Mouse (Mus musculus) lung, postnatal 0 days (tissue): ENCODE measurements at regions not wholly inside any gene's neighbourhood (a gene's known extent, or its start where the extent isn't known, plus 50 kb on each side); places are given as distances from the start of the nearest gene placed in this dataset.

Experiments used
- ATAC-seq: fragments of 200-750 bp; cut with Nextera tagmentation; 2 replicates; pipeline ENCODE4 v1.8.0; 2017; ENCODE audit warnings: moderate library complexity
- DNase-seq: peaks from one replicate; pipeline ENCODE4 v3.0.0-alpha.2; 2016; ENCODE audit warnings: low spot score
- H3K27ac ChIP-seq: fragments of 300-500 bp; sonication (generic); 2 replicates; pipeline ENCODE4 v1.5.1; 2014; ENCODE audit warnings: antibody characterized with exemption, mild to moderate bottlenecking, low read length, mixed read lengths
- H3K27me3 ChIP-seq: fragments of 300-500 bp; sonication (generic); replicated peaks from 2 replicates; pipeline ENCODE4 v1.6.1; 2014; ENCODE audit warnings: low read length, mixed read lengths; ENCODE audit not compliant: insufficient read depth
- H3K36me3 ChIP-seq: fragments of 300-500 bp; sonication (generic); 2 replicates; pipeline ENCODE4 v1.6.1; 2014; ENCODE audit warnings: low read length, mixed read lengths; ENCODE audit not compliant: insufficient read depth
- H3K4me1 ChIP-seq: fragments of 300-500 bp; sonication (generic); 2 replicates; pipeline ENCODE4 v1.6.1; 2014; ENCODE audit warnings: antibody characterized with exemption, low read depth, low read length, mixed read lengths; ENCODE audit not compliant: insufficient read depth
- H3K4me2 ChIP-seq: fragments of 300-500 bp; sonication (generic); replicated peaks from 2 replicates; pipeline ENCODE4 v1.6.1; 2014; ENCODE audit warnings: low read depth, mild to moderate bottlenecking, low read length, moderate library complexity, mixed read lengths
- H3K4me3 ChIP-seq: fragments of 300-500 bp; sonication (generic); 2 replicates; pipeline ENCODE4 v1.5.1; 2014; ENCODE audit warnings: low read depth, low read length
- H3K9ac ChIP-seq: fragments of 300-500 bp; sonication (generic); replicated peaks from 2 replicates; pipeline ENCODE4 v1.6.1; 2014; ENCODE audit warnings: low read depth, mild to moderate bottlenecking
- H3K9me3 ChIP-seq: fragments of 300-500 bp; sonication (generic); 2 replicates; pipeline ENCODE4 v1.6.1; 2016; ENCODE audit warnings: low read length, mixed read lengths
- CTCF ChIP-seq: IDR thresholded peaks from 2 replicates; pipeline ENCODE4 v1.5.1; 2016; ENCODE audit warnings: antibody characterized with exemption, mild to moderate bottlenecking
- EP300 ChIP-seq: IDR thresholded peaks from 2 replicates; pipeline ENCODE4 v1.6.1; 2016; ENCODE audit warnings: antibody characterized with exemption, mild to moderate bottlenecking, control low read depth
- WGBS: fragments of 180-500 bp; shearing (Covaris S2); extraction: QIAGEN DNeasy Blood & Tissue Kit; methylation state at CpG from one replicate; pipeline ENCODE4 v1.1.7; 2014; 5-methylcytosine and 5-hydroxymethylcytosine counted together

- Histone ChIP-seq H3K4me2 (no peak overlapping the region), H3K27ac (no peak overlapping the region), H3K9ac (no peak overlapping the region), H3K9me3 (no peaks in the 10 kb centered on the region), H3K4me1 (no peaks in the 10 kb centered on the region), H3K4me3 (no peak overlapping the region), H3K27me3 (no peaks in the 10 kb centered on the region), H3K36me3 (no peaks in the 10 kb centered on the region)
- DNase-seq = no peak
- 80% methylated on average over 4 of the region's 4 CpGs for WGBS
- no peak for ATAC-seq
- TF ChIP-seq CTCF = no peak
- TF ChIP-seq EP300 = no peak
Observed at GRCm38 (mm10) chr8:73645582-73645981, 292.2 kb upstream of the Large1 start.

GRCm38 (mm10) chr8:73626798-73627197 is 273.5 kb upstream of the Large1 start:
- Histone ChIP-seq H3K4me1 (no peaks in the 10 kb centered on the region), H3K9me3 (no peaks in the 10 kb centered on the region), H3K4me3 (no peak overlapping the region), H3K27me3 (no peaks in the 10 kb centered on the region), H3K4me2 (no peak overlapping the region), H3K9ac (no peak overlapping the region), H3K27ac (no peak overlapping the region), H3K36me3 (no peaks in the 10 kb centered on the region)
- ATAC-seq = no peak
- no peak for DNase-seq
- TF ChIP-seq EP300 (no peak), CTCF (no peak)

GRCm38 (mm10) chr8:73618946-73619345 is 265.6 kb upstream of the Large1 start:
- H3K4me2 ChIP-seq = no peak overlapping the region
- DNase-seq (no peak), ATAC-seq (peak; percentile 21; the same call in 1 of the 2 replicates)
- H3K9ac ChIP-seq = no peak overlapping the region
- TF ChIP-seq EP300 = no peak
- no peak for TF ChIP-seq CTCF
- no peaks in the 10 kb centered on the region for H3K36me3 ChIP-seq
- 73% methylated on average over 1 of the region's 1 CpGs for WGBS
- H3K27ac ChIP-seq = no peak overlapping the region
- H3K9me3 ChIP-seq = no peaks in the 10 kb centered on the region
- no peak overlapping the region for H3K4me3 ChIP-seq
- no peaks in the 10 kb centered on the region for H3K27me3 ChIP-seq
- no peaks in the 10 kb centered on the region for H3K4me1 ChIP-seq

- WGBS = 71% methylated on average over 2 of the region's 2 CpGs
- no peak for TF ChIP-seq EP300
- no peak for TF ChIP-seq CTCF
- DNase-seq (no peak), ATAC-seq (no peak)
- no peaks in the 10 kb centered on the region for H3K27me3 ChIP-seq
- no peak overlapping the region for H3K4me2 ChIP-seq
- no peaks in the 10 kb centered on the region for H3K9me3 ChIP-seq
- H3K27ac ChIP-seq = no peak overlapping the region
- H3K9ac ChIP-seq = no peak overlapping the region
- no peak overlapping the region for H3K4me3 ChIP-seq
- no peaks in the 10 kb centered on the region for H3K36me3 ChIP-seq
- no peaks in the 10 kb centered on the region for H3K4me1 ChIP-seq
Observed at GRCm38 (mm10) chr8:73614631-73615030, 261.3 kb upstream of the Large1 start.

GRCm38 (mm10) chr8:73614106-73614505 is 260.8 kb upstream of the Large1 start:
- WGBS = 51% methylated on average over 2 of the region's 2 CpGs
- Histone ChIP-seq H3K27me3 (no peaks in the 10 kb centered on the region), H3K4me2 (no peak overlapping the region), H3K9ac (no peak overlapping the region), H3K27ac (no peak overlapping the region), H3K36me3 (no peaks in the 10 kb centered on the region), H3K4me3 (no peak overlapping the region), H3K4me1 (no peaks in the 10 kb centered on the region), H3K9me3 (no peaks in the 10 kb centered on the region)
- ATAC-seq (no peak), DNase-seq (no peak)
- TF ChIP-seq EP300 (no peak), CTCF (no peak)

- H3K4me1 ChIP-seq = no peaks in the 10 kb centered on the region
- TF ChIP-seq EP300 = no peak
- TF ChIP-seq CTCF = no peak
- no peak overlapping the region for H3K4me2 ChIP-seq
- no peak overlapping the region for H3K9ac ChIP-seq
- H3K9me3 ChIP-seq = no peaks in the 10 kb centered on the region
- no peaks in the 10 kb centered on the region for H3K27me3 ChIP-seq
- DNase-seq (no peak), ATAC-seq (no peak)
- no peak overlapping the region for H3K27ac ChIP-seq
- 84% methylated on average over 10 of the region's 10 CpGs for WGBS
- H3K4me3 ChIP-seq = no peak overlapping the region
- no peaks in the 10 kb centered on the region for H3K36me3 ChIP-seq
Observed at GRCm38 (mm10) chr8:73611583-73611982, 258.2 kb upstream of the Large1 start.

GRCm38 (mm10) chr8:73570599-73570998 is 217.3 kb upstream of the Large1 start:
- Histone ChIP-seq H3K4me1 (no peaks in the 10 kb centered on the region), H3K4me2 (no peak overlapping the region), H3K27me3 (no peaks in the 10 kb centered on the region), H3K4me3 (no peak overlapping the region), H3K9ac (no peak overlapping the region), H3K27ac (no peak overlapping the region), H3K9me3 (no peaks in the 10 kb centered on the region), H3K36me3 (no peaks in the 10 kb centered on the region)
- TF ChIP-seq EP300 = no peak
- TF ChIP-seq CTCF = no peak
- ATAC-seq = no peak
- DNase-seq = no peak
